Mouse (Mus musculus) C2C12 (cell line): ENCODE measurements at regions not wholly inside any gene's neighbourhood (a gene's known extent, or its start where the extent isn't known, plus 50 kb on each side); places are given as distances from the start of the nearest gene placed in this dataset.

Source experiments
- CEBPB ChIP-seq: IDR thresholded peaks from one replicate; pipeline ENCODE4 v1.6.1; 2011; ENCODE audit warnings: low read depth, mild to moderate bottlenecking, control low read depth, moderate library complexity
- CTCF ChIP-seq: IDR thresholded peaks from one replicate; pipeline ENCODE4 v1.5.1; 2011; ENCODE audit not compliant: control insufficient read depth, insufficient read depth, insufficient read length
- FOSL1 ChIP-seq: IDR thresholded peaks from one replicate; pipeline ENCODE4 v1.8.0; 2011; ENCODE audit warnings: mild to moderate bottlenecking, low read length; ENCODE audit not compliant: poor library complexity, insufficient read depth, severe bottlenecking
- MAX ChIP-seq: IDR thresholded peaks from one replicate; pipeline ENCODE4 v1.6.1; 2011; ENCODE audit warnings: mild to moderate bottlenecking, control low read depth
- MYOD1 ChIP-seq: IDR thresholded peaks from one replicate; pipeline ENCODE4 v1.6.1; 2011; ENCODE audit warnings: low read depth; ENCODE audit not compliant: control insufficient read depth, insufficient read length
- MYOG ChIP-seq: IDR thresholded peaks from one replicate; pipeline ENCODE4 v1.6.1; 2011; ENCODE audit not compliant: control insufficient read depth, insufficient read length; ENCODE audit errors: extremely low read depth
- USF1 ChIP-seq: IDR thresholded peaks from one replicate; pipeline ENCODE4 v1.6.1; 2011; ENCODE audit warnings: low read depth, mild to moderate bottlenecking, control low read depth, moderate library complexity

GRCm38 (mm10) chr14:74519531-74519930 is 121.1 kb upstream of the Htr2a start:
- TF ChIP-seq CTCF (no peak), MYOG (no peak), FOSL1 (no peak), MAX (no peak), CEBPB (no peak), USF1 (no peak), MYOD1 (no peak)
